Mouse (Mus musculus) stomach, embryonic 16.5 days (tissue): Measurements from ENCODE around the gene Krtcap2. TPM values are rescaled to one million over a fixed set of nuclear protein-coding genes. Genes with fewer than 3 reads are reported as not detected.

Experiments
- ATAC-seq: fragments of 200-750 bp; cut with Nextera tagmentation; 2 replicates; pipeline ENCODE4 v1.8.0; 2017; ENCODE audit warnings: moderate number of reproducible peaks, moderate TSS enrichment; ENCODE audit not compliant: insufficient read depth, low FRiP score
- H3K27ac ChIP-seq: fragments of 300-500 bp; sonication (generic); 2 replicates; pipeline ENCODE4 v1.5.1; 2014; ENCODE audit warnings: low read length
- H3K27me3 ChIP-seq: fragments of 300-500 bp; sonication (generic); 2 replicates; pipeline ENCODE4 v1.6.1; 2014; ENCODE audit warnings: low read length, control low read depth, mixed read lengths; ENCODE audit not compliant: control insufficient read depth, insufficient read depth
- H3K36me3 ChIP-seq: fragments of 300-500 bp; sonication (generic); 2 replicates; pipeline ENCODE4 v1.6.1; 2014; ENCODE audit warnings: low read length; ENCODE audit not compliant: control insufficient read depth, insufficient read depth
- H3K4me1 ChIP-seq: fragments of 300-500 bp; sonication (generic); 2 replicates; pipeline ENCODE4 v1.6.1; 2014; ENCODE audit warnings: low read length, control low read depth, mixed read lengths; ENCODE audit not compliant: control insufficient read depth, insufficient read depth
- H3K4me2 ChIP-seq: fragments of 300-500 bp; sonication (generic); 2 replicates; pipeline ENCODE4 v1.6.1; 2014; ENCODE audit warnings: low read depth, low read length, mixed read lengths
- H3K4me3 ChIP-seq: fragments of 300-500 bp; sonication (generic); replicated peaks from 2 replicates; pipeline ENCODE4 v1.5.1; 2014; ENCODE audit warnings: mild to moderate bottlenecking, low read length
- H3K9ac ChIP-seq: fragments of 300-500 bp; sonication (generic); 2 replicates; pipeline ENCODE4 v1.6.1; 2014; ENCODE audit warnings: low read length
- H3K9me3 ChIP-seq: fragments of 300-500 bp; sonication (generic); replicated peaks from 2 replicates; pipeline ENCODE4 v1.6.1; 2016; ENCODE audit warnings: low read length, control low read depth; ENCODE audit not compliant: control insufficient read depth
- WGBS: fragments of 180-500 bp; shearing (Covaris S2); extraction: QIAGEN DNeasy Blood & Tissue Kit; methylation state at CpG from one replicate; pipeline ENCODE4 v1.1.7; 2014; 5-methylcytosine and 5-hydroxymethylcytosine counted together
- polyA plus RNA-seq: library from polyadenylated mRNA; unstranded; fragments of >200 nt; fragmentation: Nextera tagmentation; extraction: Ambion mirVana; gene quantifications from 2 replicates; pipeline ENCODE4 v1.2.1, GENCODE M21; 2015

Krtcap2 gene
- polyA plus RNA-seq, 1 experiment from 2014 or later = 325 TPM

- Histone ChIP-seq H3K36me3 (no peaks in the 10 kb centered on the region), H3K4me3 (peak within 1 kb of the TSS; percentile 52), H3K9ac (peak within 1 kb of the TSS; percentile 69), H3K27ac (peak within 1 kb of the TSS; percentile 83), H3K27me3 (no peaks in the 10 kb centered on the region; the same call in 1 of the 2 replicates), H3K4me2 (peak within 1 kb of the TSS; percentile 85), H3K9me3 (no peaks in the 10 kb centered on the region), H3K4me1 (peaks cover 36% of the 10 kb centered on the region)
- 25% methylated on average over 10 of the region's 10 CpGs for WGBS
- ATAC-seq = peak; percentile 52
Measured at GRCm38 (mm10) chr3:89228836-89229235, 16.9 kb upstream of the Krtcap2 start, which contains the start of gene Muc1. Gene Muc1 (plus strand): TSS chr3:89229057.

- peak overlapping the region; percentile 52 for H3K4me3 ChIP-seq
- H3K36me3 ChIP-seq = no peaks in the 10 kb centered on the region
- H3K9me3 ChIP-seq = no peaks in the 10 kb centered on the region
- H3K4me1 ChIP-seq = peaks cover 40% of the 10 kb centered on the region
- H3K9ac ChIP-seq = peak overlapping the region; percentile 69
- 36% methylated on average over 4 of the region's 4 CpGs for WGBS
- ATAC-seq = no peak
- H3K27ac ChIP-seq = peak overlapping the region; percentile 83
- H3K4me2 ChIP-seq = peak overlapping the region; percentile 85
- no peaks in the 10 kb centered on the region; the same call in 1 of the 2 replicates for H3K27me3 ChIP-seq
Measured at GRCm38 (mm10) chr3:89229276-89229675, 16.5 kb upstream of the Krtcap2 start.

GRCm38 (mm10) chr3:89230561-89230960 lies 15.2 kb upstream of the Krtcap2 start:
- Histone ChIP-seq H3K27me3 (no peaks in the 10 kb centered on the region; the same call in 1 of the 2 replicates), H3K4me3 (peak overlapping the region; percentile 52), H3K9ac (peak overlapping the region; percentile 20; the same call in 1 of the 2 replicates), H3K4me2 (peak overlapping the region; percentile 85), H3K27ac (no peak overlapping the region), H3K4me1 (peaks cover 42% of the 10 kb centered on the region), H3K36me3 (no peaks in the 10 kb centered on the region), H3K9me3 (no peaks in the 10 kb centered on the region)
- WGBS = 70% methylated on average over 2 of the region's 2 CpGs
- no peak for ATAC-seq

GRCm38 (mm10) chr3:89231345-89231744 lies 14.4 kb upstream of the Krtcap2 start:
- peak overlapping the region; percentile 24 for H3K9ac ChIP-seq
- no peak for ATAC-seq
- H3K27me3 ChIP-seq = no peaks in the 10 kb centered on the region
- peak overlapping the region; percentile 52 for H3K4me3 ChIP-seq
- 53% methylated on average over 7 of the region's 7 CpGs for WGBS
- H3K27ac ChIP-seq = peak overlapping the region; percentile 77
- no peaks in the 10 kb centered on the region for H3K9me3 ChIP-seq
- H3K4me2 ChIP-seq = peak overlapping the region; percentile 85
- peaks cover 35% of the 10 kb centered on the region for H3K4me1 ChIP-seq
- H3K36me3 ChIP-seq = no peaks in the 10 kb centered on the region

GRCm38 (mm10) chr3:89231772-89232275 lies 13.9 kb upstream of the Krtcap2 start:
- 68% methylated on average over 16 of the region's 16 CpGs for WGBS
- peak overlapping the region; percentile 52 for H3K4me3 ChIP-seq

GRCm38 (mm10) chr3:89232614-89233013 lies 13.2 kb upstream of the Krtcap2 start:
- Histone ChIP-seq H3K4me3 (peak overlapping the region; percentile 12; the same call in 1 of the 2 replicates), H3K36me3 (no peaks in the 10 kb centered on the region), H3K9me3 (no peaks in the 10 kb centered on the region), H3K4me2 (peak overlapping the region; percentile 85), H3K4me1 (peaks cover 24% of the 10 kb centered on the region), H3K27me3 (no peaks in the 10 kb centered on the region), H3K9ac (peak overlapping the region; percentile 56; the same call in 1 of the 2 replicates), H3K27ac (peak overlapping the region; percentile 77)
- peak; percentile 18; the same call in 1 of the 2 replicates for ATAC-seq
- WGBS = 51% methylated on average over 6 of the region's 6 CpGs

More at GRCm38 (mm10) chr3:89231772-89232275, 13.9 kb upstream of the Krtcap2 start:
- no peaks in the 10 kb centered on the region for H3K36me3 ChIP-seq
- peak overlapping the region; percentile 24 for H3K9ac ChIP-seq
- H3K27me3 ChIP-seq = no peaks in the 10 kb centered on the region
- H3K27ac ChIP-seq = peak overlapping the region; percentile 77
- H3K9me3 ChIP-seq = no peaks in the 10 kb centered on the region
- no peak for ATAC-seq
- peaks cover 30% of the 10 kb centered on the region for H3K4me1 ChIP-seq
- H3K4me2 ChIP-seq = peak overlapping the region; percentile 85

GRCm38 (mm10) chr3:89233562-89234110 lies 12.1 kb upstream of the Krtcap2 start:
- 48% methylated on average over 14 of the region's 14 CpGs for WGBS
- H3K27me3 ChIP-seq = no peaks in the 10 kb centered on the region
- no peak overlapping the region for H3K4me3 ChIP-seq
- H3K4me1 ChIP-seq = peaks cover 17% of the 10 kb centered on the region
- no peaks in the 10 kb centered on the region for H3K9me3 ChIP-seq
- peak; percentile 83 for ATAC-seq
- no peaks in the 10 kb centered on the region for H3K36me3 ChIP-seq
- H3K27ac ChIP-seq = peak overlapping the region; percentile 77
- peak overlapping the region; percentile 35 for H3K4me2 ChIP-seq
- peak overlapping the region; percentile 56; the same call in 1 of the 2 replicates for H3K9ac ChIP-seq

- H3K4me1 ChIP-seq = peaks cover 14% of the 10 kb centered on the region
- no peak overlapping the region for H3K27ac ChIP-seq
- H3K9me3 ChIP-seq = no peaks in the 10 kb centered on the region
- H3K4me3 ChIP-seq = no peak overlapping the region
- H3K36me3 ChIP-seq = no peaks in the 10 kb centered on the region
- 85% methylated on average over 10 of the region's 10 CpGs for WGBS
- ATAC-seq = no peak
- no peak overlapping the region for H3K9ac ChIP-seq
- H3K27me3 ChIP-seq = no peaks in the 10 kb centered on the region
- H3K4me2 ChIP-seq = no peak overlapping the region
Measured at GRCm38 (mm10) chr3:89236516-89236915, 9.2 kb upstream of the Krtcap2 start.

GRCm38 (mm10) chr3:89237682-89238081 lies 8.1 kb upstream of the Krtcap2 start:
- no peak overlapping the region for H3K27ac ChIP-seq
- peaks cover 14% of the 10 kb centered on the region for H3K4me1 ChIP-seq
- H3K9ac ChIP-seq = peak overlapping the region; percentile 18; the same call in 1 of the 2 replicates
- ATAC-seq = no peak
- H3K36me3 ChIP-seq = no peaks in the 10 kb centered on the region
- WGBS = 88% methylated on average over 21 of the region's 21 CpGs
- H3K27me3 ChIP-seq = no peaks in the 10 kb centered on the region
- no peaks in the 10 kb centered on the region for H3K9me3 ChIP-seq
- H3K4me2 ChIP-seq = peak overlapping the region; percentile 22; the same call in 1 of the 2 replicates
- no peak overlapping the region for H3K4me3 ChIP-seq
